Mouse (Mus musculus) forebrain, embryonic 10.5 days (tissue): ENCODE data around the gene Pmel. TPM values are rescaled to one million over a fixed set of nuclear protein-coding genes. Genes with fewer than 3 reads are reported as not detected.

Experiments used
- DNase-seq: peaks from one replicate; pipeline ENCODE4 v3.0.0-alpha.2; 2017; ENCODE audit warnings: low spot score; ENCODE audit errors: extremely low spot score
- H3K27ac ChIP-seq: fragments of 300-500 bp; sonication (generic); 2 replicates; pipeline ENCODE4 v1.5.1; 2016; ENCODE audit warnings: mild to moderate bottlenecking
- H3K27me3 ChIP-seq: fragments of 300-500 bp; sonication (generic); 2 replicates; pipeline ENCODE4 v1.6.1; 2016; ENCODE audit warnings: mild to moderate bottlenecking; ENCODE audit not compliant: poor library complexity, severe bottlenecking
- H3K36me3 ChIP-seq: fragments of 300-500 bp; sonication (generic); replicated peaks from 2 replicates; pipeline ENCODE4 v1.6.1; 2016; ENCODE audit warnings: mild to moderate bottlenecking, moderate library complexity
- H3K4me1 ChIP-seq: fragments of 300-500 bp; sonication (generic); 2 replicates; pipeline ENCODE4 v1.6.1; 2016
- H3K4me3 ChIP-seq: fragments of 300-500 bp; sonication (generic); 2 replicates; pipeline ENCODE4 v1.5.1; 2016; ENCODE audit warnings: mild to moderate bottlenecking, moderate library complexity
- H3K9me3 ChIP-seq: fragments of 300-500 bp; sonication (generic); 2 replicates; pipeline ENCODE4 v1.6.1; 2016; ENCODE audit warnings: mild to moderate bottlenecking, moderate library complexity
- WGBS: fragments of 180-500 bp; shearing (Covaris S2); methylation state at CpG from one replicate; pipeline ENCODE4 v1.1.7; 2016; 5-methylcytosine and 5-hydroxymethylcytosine counted together
- polyA plus RNA-seq: library from polyadenylated mRNA; unstranded; fragments of >200 nt; fragmentation: Nextera tagmentation; extraction: Ambion mirVana; gene quantifications from 2 replicates; pipeline ENCODE4 v1.2.1, GENCODE M21; 2016

Gene Pmel
- polyA plus RNA-seq, 1 experiment from 2014 or later = 7.2 TPM

DNA sequence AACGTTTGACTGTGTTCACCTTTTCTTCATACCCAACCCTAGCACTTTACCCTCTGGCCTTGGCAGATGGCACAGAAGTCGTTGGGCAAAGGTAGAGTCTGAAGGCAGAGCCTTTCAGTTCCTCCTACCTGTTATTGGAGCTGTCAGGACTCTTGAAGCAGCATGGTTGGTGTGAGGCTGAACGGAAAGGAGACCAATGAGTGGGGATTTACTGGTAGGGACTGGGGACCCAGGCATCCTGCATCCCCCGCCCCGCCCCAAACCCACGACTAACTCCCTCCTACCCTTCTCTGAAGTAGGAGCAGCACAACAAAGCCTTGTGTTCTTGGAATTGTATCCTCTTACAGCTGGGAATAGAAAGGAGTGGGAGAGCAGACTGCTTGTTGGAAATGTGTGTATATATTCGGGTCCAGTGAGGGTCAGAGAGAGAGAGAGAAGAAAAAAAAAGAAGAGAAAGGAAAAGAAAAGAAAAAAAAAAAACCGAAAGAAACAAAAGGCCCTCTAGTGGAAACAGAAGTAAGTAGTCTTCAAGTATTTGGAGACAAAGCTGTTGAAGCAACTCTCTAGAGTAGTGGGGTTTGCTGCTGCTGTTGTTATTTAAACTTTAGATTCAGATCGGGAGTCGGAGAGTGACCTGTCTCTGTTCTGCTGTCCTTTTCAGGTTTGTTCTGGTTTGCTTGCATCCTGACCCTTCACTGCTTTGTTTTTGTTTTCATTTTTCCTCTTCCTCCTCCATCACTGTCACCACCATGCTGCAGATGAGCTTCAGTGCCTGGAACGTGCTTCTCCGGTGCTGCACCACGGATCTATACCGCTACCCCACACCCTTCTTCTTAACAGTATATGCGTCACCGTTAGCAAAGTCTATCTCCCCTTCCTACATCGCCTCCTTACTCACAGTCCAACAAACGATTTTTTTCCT, 40.9 kb downstream of the Pmel start, which contains the start of gene Dgka:
Gene Dgka (minus strand): TSS at position 176 of the 922 bp plus-strand sequence.
- Histone ChIP-seq H3K9me3 (no peaks in the 10 kb centered on the region), H3K4me1 (peaks cover 47% of the 10 kb centered on the region), H3K27ac (peak within 1 kb of the TSS; percentile 78), H3K36me3 (no peaks in the 10 kb centered on the region), H3K4me3 (peak within 1 kb of the TSS; percentile 72), H3K27me3 (peaks cover 63% of the 10 kb centered on the region)
- 23% methylated on average over 18 of the region's 18 CpGs for WGBS
- no peak for DNase-seq

- WGBS = 92% methylated on average over 10 of the region's 10 CpGs
- H3K36me3 ChIP-seq = no peaks in the 10 kb centered on the region
- H3K27ac ChIP-seq = no peak overlapping the region
- no peaks in the 10 kb centered on the region for H3K9me3 ChIP-seq
- H3K4me1 ChIP-seq = peaks cover 52% of the 10 kb centered on the region
- peaks cover 57% of the 10 kb centered on the region for H3K27me3 ChIP-seq
- DNase-seq = no peak
- H3K4me3 ChIP-seq = no peak overlapping the region
Measured at GRCm38 (mm10) chr10:128745946-128746613, 42.1 kb downstream of the Pmel start.

DNA sequence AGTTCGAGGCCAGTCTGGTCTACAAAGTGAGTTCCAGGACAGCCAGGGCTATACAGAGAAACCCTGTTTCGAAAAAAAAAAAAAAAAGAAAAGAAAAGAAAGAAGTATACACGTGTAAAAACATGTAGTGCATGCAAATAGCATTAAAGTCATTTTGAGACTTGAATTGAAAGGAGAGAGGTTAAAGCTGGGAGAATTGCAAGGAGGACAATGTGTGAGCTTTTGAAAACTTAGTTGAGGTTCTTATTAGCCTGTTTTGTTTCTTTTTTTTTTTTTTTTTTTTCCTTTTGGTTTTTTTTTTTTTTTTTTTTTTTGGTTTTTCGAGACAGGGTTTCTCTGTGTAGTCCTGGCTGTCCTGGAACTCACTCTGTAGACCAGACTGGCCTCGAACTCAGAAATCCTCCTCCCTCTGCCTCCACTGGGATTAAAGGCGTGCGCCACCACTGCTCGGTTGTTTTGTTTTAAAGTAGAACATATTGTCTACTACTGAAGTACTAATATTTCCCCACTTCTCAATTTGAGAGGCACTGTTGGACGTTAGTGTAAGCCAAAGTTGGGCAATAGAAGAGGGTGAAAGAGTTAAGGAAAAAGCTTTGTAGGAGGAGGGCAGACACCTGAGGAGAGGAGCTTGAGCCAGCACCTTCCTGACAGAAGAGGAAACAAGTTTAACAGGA, 43.1 kb downstream of the Pmel start:
- 34% methylated on average over 9 of the region's 9 CpGs for WGBS
- Histone ChIP-seq H3K4me3 (peak overlapping the region; percentile 85), H3K4me1 (peaks cover 52% of the 10 kb centered on the region), H3K9me3 (no peaks in the 10 kb centered on the region), H3K27ac (peak overlapping the region; percentile 97), H3K36me3 (peaks cover 2% of the 10 kb centered on the region), H3K27me3 (peaks cover 46% of the 10 kb centered on the region)
- DNase-seq = no peak

- H3K4me1 ChIP-seq = peaks cover 50% of the 10 kb centered on the region
- no peaks in the 10 kb centered on the region for H3K9me3 ChIP-seq
- H3K27ac ChIP-seq = peak within 1 kb of the TSS; percentile 97
- WGBS = under 1% methylated on average over 36 of the region's 36 CpGs
- peaks cover 40% of the 10 kb centered on the region for H3K27me3 ChIP-seq
- H3K36me3 ChIP-seq = peaks cover 9% of the 10 kb centered on the region
- DNase-seq = peak; percentile 78
- H3K4me3 ChIP-seq = peak within 1 kb of the TSS; percentile 85
Measured at GRCm38 (mm10) chr10:128747646-128748251, 43.8 kb downstream of the Pmel start, which contains the start of gene Pym1. Gene Pym1 (plus strand): TSS chr10:128747889.

GRCm38 (mm10) chr10:128748252-128748864, 44.4 kb downstream of the Pmel start:
- Histone ChIP-seq H3K27ac (peak overlapping the region; percentile 97), H3K9me3 (no peaks in the 10 kb centered on the region), H3K4me1 (peaks cover 45% of the 10 kb centered on the region), H3K27me3 (peaks cover 34% of the 10 kb centered on the region), H3K36me3 (peaks cover 15% of the 10 kb centered on the region), H3K4me3 (peak overlapping the region; percentile 85)
- DNase-seq = peak; percentile 93
- WGBS = under 1% methylated on average over 37 of the region's 37 CpGs

Other genes with a start within 250 kb of the Pmel start
- gene Smarcc2, start 244.9 kb upstream of the Pmel start, polyA plus RNA-seq = 72.0 and 73.6 TPM in 2 replicates
- 712 and 780 TPM in 2 replicates for gene Myl6, start 210.1 kb upstream of the Pmel start, polyA plus RNA-seq
- 1.9 and 2.0 TPM in 2 replicates for gene Myl6b, start 205.5 kb upstream of the Pmel start, polyA plus RNA-seq
- 8.6 and 10.3 TPM in 2 replicates for gene Esyt1, start 178.3 kb upstream of the Pmel start, polyA plus RNA-seq
- gene Zc3h10, start 156.4 kb upstream of the Pmel start, polyA plus RNA-seq = 11.8 and 14.0 TPM in 2 replicates
- 3,608 and 3,665 TPM in 2 replicates for gene Rpl41, start 154.9 kb upstream of the Pmel start, polyA plus RNA-seq
- gene Pa2g4, start 138.2 kb upstream of the Pmel start, polyA plus RNA-seq = 298 and 302 TPM in 2 replicates
- 3.0 and 3.1 TPM in 2 replicates for gene Erbb3, start 114.5 kb upstream of the Pmel start, polyA plus RNA-seq
- gene Rps26, start 77.4 kb upstream of the Pmel start, polyA plus RNA-seq = 574 and 577 TPM in 2 replicates
- 3.2 and 3.9 TPM in 2 replicates for gene Ikzf4, start 58.2 kb upstream of the Pmel start, polyA plus RNA-seq
- gene Suox, start 30.1 kb upstream of the Pmel start, polyA plus RNA-seq = 10.8 and 10.9 TPM in 2 replicates
- 63.4 and 68.8 TPM in 2 replicates for gene Rab5b, start 7.9 kb upstream of the Pmel start, polyA plus RNA-seq
- 119 and 120 TPM in 2 replicates for gene Cdk2, start 836 bp downstream of the Pmel start, polyA plus RNA-seq
- 3.5 and 3.6 TPM in 2 replicates for gene Dgka, start 40.7 kb downstream of the Pmel start, polyA plus RNA-seq
- 57.1 and 63.8 TPM in 2 replicates for gene Pym1, start 43.7 kb downstream of the Pmel start, polyA plus RNA-seq
- gene Mmp19, start 86.7 kb downstream of the Pmel start, polyA plus RNA-seq = 0.24 and 0.44 TPM in 2 replicates
- gene Dnajc14, start 99.9 kb downstream of the Pmel start, polyA plus RNA-seq = 49.4 and 49.9 TPM in 2 replicates
- 19.0 and 19.2 TPM in 2 replicates for gene Tmem198b, start 100.2 kb downstream of the Pmel start, polyA plus RNA-seq
- 247 and 263 TPM in 2 replicates for gene Sarnp, start 113.1 kb downstream of the Pmel start, polyA plus RNA-seq
- 88.0 and 92.9 TPM in 2 replicates for gene Ormdl2, start 117.5 kb downstream of the Pmel start, polyA plus RNA-seq
- gene Gdf11, start 187.5 kb downstream of the Pmel start, polyA plus RNA-seq = 9.7 and 10.7 TPM in 2 replicates
- gene Cd63, start 196.8 kb downstream of the Pmel start, polyA plus RNA-seq = 179 and 184 TPM in 2 replicates
- 11.0 and 12.8 TPM in 2 replicates for gene Rdh5, start 218.7 kb downstream of the Pmel start, polyA plus RNA-seq
- gene Bloc1s1, start 219.8 kb downstream of the Pmel start, polyA plus RNA-seq = 166 and 178 TPM in 2 replicates
- gene Itga7, start 229.6 kb downstream of the Pmel start, polyA plus RNA-seq = 0.15 and 0.36 TPM in 2 replicates